Mouse (Mus musculus) heart, adult 2 months (tissue): ENCODE measurements at regions not wholly inside any gene's neighbourhood (a gene's known extent, or its start where the extent isn't known, plus 50 kb on each side); places are given as distances from the start of the nearest gene placed in this dataset.

Experiments used
- CTCF ChIP-seq: fragments of 200-600 bp; IDR thresholded peaks from 2 replicates; pipeline ENCODE4 v1.8.1; 2022; ENCODE audit warnings: antibody characterized with exemption, mild to moderate bottlenecking, moderate library complexity
- POLR2A ChIP-seq: fragments of 200-500 bp; IDR thresholded peaks from 2 replicates; pipeline ENCODE4 v1.6.1; 2011; ENCODE audit warnings: mild to moderate bottlenecking, low read depth, low read length, control low read depth; ENCODE audit not compliant: insufficient read depth

- no peak for TF ChIP-seq CTCF
- TF ChIP-seq POLR2A = no peak
Measured at GRCm38 (mm10) chr14:99548363-99549248, 250.1 kb downstream of the Klf5 start.
